Mouse (Mus musculus): Measurements from ENCODE around the gene Galnt13. TPM values are rescaled to one million over a fixed set of nuclear protein-coding genes. Genes with fewer than 3 reads are reported as not detected.

Gene Galnt13
- polyA plus RNA-seq, 1 experiment from 2014 or later, result not detected

DNA sequence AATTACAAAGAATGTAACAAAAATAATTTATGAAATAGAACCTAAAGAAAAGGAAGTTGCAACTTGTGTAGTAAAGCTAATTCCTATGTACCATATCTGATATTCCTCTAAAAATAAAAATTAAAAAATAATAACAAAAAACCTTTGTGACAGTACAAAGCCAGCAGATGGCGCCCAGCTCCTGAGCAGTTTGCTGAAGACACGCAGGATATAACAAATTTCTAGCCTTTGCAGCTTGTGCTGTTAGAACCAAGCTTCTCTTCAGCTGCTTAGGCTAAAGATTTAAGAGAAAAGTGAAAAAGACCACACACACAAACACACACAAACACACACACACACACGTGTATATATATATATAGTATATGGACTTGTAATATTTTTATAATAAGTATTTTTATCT lies 654.2 kb downstream of the Galnt13 start:
- no peak overlapping the region for H3K4me2 ChIP-seq (ENCODE audit: low read length)
- DNase-seq (ENCODE audit: low spot score) (peak; percentile 63), ATAC-seq (replicated peaks; ENCODE audit: low FRiP score, low read depth) (no peak)
- no peaks in the 10 kb centered on the region for H3K4me1 ChIP-seq (replicated peaks; ENCODE audit: insufficient read depth, low read length)
- no peaks in the 10 kb centered on the region for H3K9me3 ChIP-seq (replicated peaks; ENCODE audit: low read length)
- H3K4me3 ChIP-seq (replicated peaks; ENCODE audit: low read depth, low read length), result no peak overlapping the region
- WGBS, result 21% methylated on average over 3 of the region's 3 CpGs
- H3K36me3 ChIP-seq (ENCODE audit: insufficient read depth, low read length), result no peaks in the 10 kb centered on the region
- no peak overlapping the region for H3K27ac ChIP-seq
- TF ChIP-seq CTCF (IDR thresholded peaks at IDR 0.05; ENCODE audit: low read depth), result peak; percentile 66
- H3K27me3 ChIP-seq (ENCODE audit: insufficient read depth, low read length), result no peaks in the 10 kb centered on the region
- no peak overlapping the region for H3K9ac ChIP-seq (ENCODE audit: low read depth, low read length)

DNA sequence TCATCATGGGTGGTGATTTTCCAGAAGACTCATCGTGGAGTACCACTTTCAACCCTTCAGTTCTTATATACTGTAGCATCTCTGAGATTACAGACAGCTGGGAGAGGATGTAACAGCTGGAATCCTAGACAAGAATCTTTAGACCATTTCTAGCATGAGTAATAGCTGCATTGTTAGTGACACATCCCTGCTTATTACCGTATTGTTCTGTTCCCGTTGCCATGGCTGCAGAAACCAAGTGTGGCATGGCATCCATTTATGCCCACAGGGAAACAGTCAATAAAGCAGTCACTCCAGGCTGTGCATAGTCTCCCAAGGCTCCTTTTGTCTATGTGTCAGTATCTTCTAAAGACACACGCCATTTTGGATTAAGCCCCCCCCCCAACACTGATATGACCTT lies 655.4 kb downstream of the Galnt13 start:
- no peak for DNase-seq (ENCODE audit: low spot score)
- H3K4me1 ChIP-seq (replicated peaks; ENCODE audit: insufficient read depth, low read length), result no peaks in the 10 kb centered on the region
- H3K36me3 ChIP-seq (ENCODE audit: insufficient read depth, low read length), result no peaks in the 10 kb centered on the region
- TF ChIP-seq CTCF (IDR thresholded peaks at IDR 0.05; ENCODE audit: low read depth), result no peak
- no peak overlapping the region for H3K9ac ChIP-seq (ENCODE audit: low read depth, low read length)
- no peak overlapping the region for H3K4me2 ChIP-seq (ENCODE audit: low read length)
- WGBS, result 86% methylated on average over 4 of the region's 4 CpGs
- H3K27me3 ChIP-seq (ENCODE audit: insufficient read depth, low read length), result no peaks in the 10 kb centered on the region
- no peak overlapping the region for H3K4me3 ChIP-seq (replicated peaks; ENCODE audit: low read depth, low read length)
- H3K27ac ChIP-seq, result no peak overlapping the region
- no peak for ATAC-seq (replicated peaks; ENCODE audit: low FRiP score, low read depth)
- H3K9me3 ChIP-seq (replicated peaks; ENCODE audit: low read length), result no peaks in the 10 kb centered on the region

DNA sequence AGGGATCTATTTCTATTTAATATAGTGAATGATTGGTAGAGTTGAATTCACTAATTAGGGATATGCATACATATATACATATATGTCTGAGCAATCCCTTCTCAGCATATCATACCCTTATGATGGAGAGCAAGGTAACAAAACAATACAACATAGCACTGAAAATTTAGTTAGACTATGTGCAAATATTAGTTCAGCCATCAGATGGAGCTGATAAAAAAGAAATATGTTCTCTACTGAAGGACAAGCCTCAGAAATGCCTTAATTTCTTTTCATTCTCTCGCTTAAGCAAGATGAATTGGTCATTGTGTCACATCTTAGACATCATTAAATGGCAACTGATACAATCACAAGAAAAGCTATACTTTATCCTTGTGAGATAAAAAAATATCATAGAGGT lies 663.0 kb downstream of the Galnt13 start:
- Histone ChIP-seq H3K27me3 (ENCODE audit: insufficient read depth, low read length) (no peaks in the 10 kb centered on the region), H3K4me1 (replicated peaks; ENCODE audit: insufficient read depth, low read length) (no peaks in the 10 kb centered on the region), H3K4me3 (replicated peaks; ENCODE audit: low read depth, low read length) (no peak overlapping the region), H3K27ac (no peak overlapping the region), H3K9ac (ENCODE audit: low read depth, low read length) (no peak overlapping the region), H3K36me3 (ENCODE audit: insufficient read depth, low read length) (no peaks in the 10 kb centered on the region), H3K9me3 (replicated peaks; ENCODE audit: low read length) (no peaks in the 10 kb centered on the region), H3K4me2 (ENCODE audit: low read length) (no peak overlapping the region)
- no peak for ATAC-seq (replicated peaks; ENCODE audit: low FRiP score, low read depth)
- WGBS, result 63% methylated on average over 1 of the region's 1 CpGs
- DNase-seq (ENCODE audit: low spot score), result no peak
- TF ChIP-seq CTCF (IDR thresholded peaks at IDR 0.05; ENCODE audit: low read depth), result no peak

DNA sequence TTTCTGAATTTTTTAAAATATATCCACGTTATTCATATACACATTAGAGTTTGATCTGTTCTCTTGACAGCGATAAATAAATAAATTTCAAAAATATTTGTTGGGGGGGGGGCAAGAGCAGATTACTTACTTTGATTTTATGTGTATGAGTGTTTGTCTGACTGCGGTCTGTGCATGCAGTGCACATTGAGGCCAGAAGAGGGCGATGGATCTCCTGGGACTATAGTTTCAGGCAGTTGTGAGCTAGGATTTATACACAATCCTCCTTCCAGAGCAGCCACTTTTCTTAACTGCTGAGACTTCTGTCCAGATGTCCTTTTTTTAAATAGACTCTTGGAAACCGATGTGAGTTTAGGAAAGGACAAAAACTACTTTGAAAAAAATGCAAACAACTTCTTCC lies 665.2 kb downstream of the Galnt13 start:
- Histone ChIP-seq H3K27ac (no peak overlapping the region), H3K9ac (ENCODE audit: low read depth, low read length) (no peak overlapping the region), H3K4me3 (replicated peaks; ENCODE audit: low read depth, low read length) (no peak overlapping the region), H3K36me3 (ENCODE audit: insufficient read depth, low read length) (no peaks in the 10 kb centered on the region), H3K4me1 (replicated peaks; ENCODE audit: insufficient read depth, low read length) (no peaks in the 10 kb centered on the region), H3K9me3 (replicated peaks; ENCODE audit: low read length) (no peaks in the 10 kb centered on the region), H3K27me3 (ENCODE audit: insufficient read depth, low read length) (no peaks in the 10 kb centered on the region), H3K4me2 (ENCODE audit: low read length) (no peak overlapping the region)
- TF ChIP-seq CTCF (IDR thresholded peaks at IDR 0.05; ENCODE audit: low read depth), result peak; percentile 43; the same call in 1 of the 2 replicates
- DNase-seq (ENCODE audit: low spot score), result no peak
- no peak for ATAC-seq (replicated peaks; ENCODE audit: low FRiP score, low read depth)
- 66% methylated on average over 5 of the region's 5 CpGs for WGBS

DNA sequence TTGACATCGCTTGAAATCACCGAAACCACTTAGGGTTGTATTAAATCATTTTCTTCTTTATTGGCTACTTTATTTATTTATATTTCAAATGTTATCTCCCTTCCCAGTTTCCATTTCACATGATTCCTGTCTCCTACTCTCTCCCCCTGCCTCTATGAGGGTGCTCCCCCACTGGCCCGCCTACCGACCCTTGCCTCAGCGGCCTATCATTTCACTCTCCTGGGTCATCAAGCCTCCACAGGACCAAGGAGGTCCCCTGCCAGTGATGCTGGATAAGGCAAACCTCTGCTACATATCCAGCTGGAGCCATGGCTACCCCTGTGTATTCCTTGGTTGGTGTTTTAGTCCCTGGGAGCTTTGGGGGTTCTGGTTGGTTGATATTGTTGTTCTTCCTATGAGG lies 667.4 kb downstream of the Galnt13 start:
- WGBS, result 86% methylated on average over 5 of the region's 5 CpGs
- Histone ChIP-seq H3K36me3 (ENCODE audit: insufficient read depth, low read length) (no peaks in the 10 kb centered on the region), H3K27ac (no peak overlapping the region), H3K4me2 (ENCODE audit: low read length) (no peak overlapping the region), H3K9me3 (replicated peaks; ENCODE audit: low read length) (no peaks in the 10 kb centered on the region), H3K9ac (ENCODE audit: low read depth, low read length) (no peak overlapping the region), H3K4me1 (replicated peaks; ENCODE audit: insufficient read depth, low read length) (no peaks in the 10 kb centered on the region), H3K27me3 (ENCODE audit: insufficient read depth, low read length) (no peaks in the 10 kb centered on the region), H3K4me3 (replicated peaks; ENCODE audit: low read depth, low read length) (no peak overlapping the region)
- ATAC-seq (replicated peaks; ENCODE audit: low FRiP score, low read depth) (no peak; the same call in 1 of the 2 replicates), DNase-seq (ENCODE audit: low spot score) (no peak)
- TF ChIP-seq CTCF (IDR thresholded peaks at IDR 0.05; ENCODE audit: low read depth), result no peak

DNA sequence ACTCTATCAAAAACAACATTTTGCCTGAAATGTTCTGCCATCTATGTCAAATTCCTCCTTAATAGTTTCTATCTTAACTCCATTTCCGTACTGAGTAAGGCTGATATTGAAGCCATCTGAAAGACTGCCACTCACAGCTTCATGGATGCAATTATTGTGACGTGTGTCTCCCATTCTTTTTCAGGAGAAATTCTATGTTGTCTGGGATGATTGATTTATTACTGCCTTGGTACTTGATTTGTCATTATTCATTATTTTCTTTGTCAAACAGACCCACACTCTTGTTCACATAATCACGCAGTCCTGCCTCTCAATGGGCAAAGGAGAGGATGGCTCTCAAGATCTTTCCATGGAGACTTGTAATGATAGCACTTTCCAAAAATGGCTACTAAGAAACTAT lies 671.7 kb downstream of the Galnt13 start:
- H3K9ac ChIP-seq (ENCODE audit: low read depth, low read length), result no peak overlapping the region
- H3K27ac ChIP-seq, result no peak overlapping the region
- H3K36me3 ChIP-seq (ENCODE audit: insufficient read depth, low read length), result no peaks in the 10 kb centered on the region
- 81% methylated on average over 3 of the region's 3 CpGs for WGBS
- DNase-seq (ENCODE audit: low spot score) (no peak), ATAC-seq (replicated peaks; ENCODE audit: low FRiP score, low read depth) (no peak)
- no peak overlapping the region for H3K4me3 ChIP-seq (replicated peaks; ENCODE audit: low read depth, low read length)
- no peaks in the 10 kb centered on the region for H3K27me3 ChIP-seq (ENCODE audit: insufficient read depth, low read length)
- no peaks in the 10 kb centered on the region for H3K9me3 ChIP-seq (replicated peaks; ENCODE audit: low read length)
- TF ChIP-seq CTCF (IDR thresholded peaks at IDR 0.05; ENCODE audit: low read depth), result no peak
- no peaks in the 10 kb centered on the region for H3K4me1 ChIP-seq (replicated peaks; ENCODE audit: insufficient read depth, low read length)
- no peak overlapping the region for H3K4me2 ChIP-seq (ENCODE audit: low read length)

DNA sequence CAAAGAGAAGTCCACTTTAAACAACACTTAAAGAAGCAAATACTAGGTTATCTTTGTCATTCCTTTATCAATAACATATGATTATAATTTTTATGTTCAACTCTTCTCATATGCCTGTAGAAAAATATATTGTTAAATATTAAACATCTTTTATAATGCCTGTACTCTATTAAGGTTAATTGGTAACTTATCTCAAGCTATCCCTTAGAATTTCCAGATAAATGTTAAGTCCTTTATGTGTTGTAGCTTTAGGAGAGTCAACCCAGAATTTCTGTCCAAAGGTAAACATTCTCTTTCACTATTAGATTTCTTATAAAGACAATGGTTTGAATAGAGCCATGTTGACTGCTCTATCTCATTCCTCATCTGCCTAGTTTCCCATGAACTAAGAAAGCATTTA lies 717.0 kb downstream of the Galnt13 start:
- ATAC-seq (replicated peaks; ENCODE audit: low FRiP score, low read depth), result no peak
- H3K4me2 ChIP-seq (ENCODE audit: low read length), result no peak overlapping the region
- no peak for DNase-seq (ENCODE audit: low spot score)

More for the DNA sequence above, 717.0 kb downstream of the Galnt13 start:
- H3K4me3 ChIP-seq (replicated peaks; ENCODE audit: low read depth, low read length), result no peak overlapping the region
- no peak overlapping the region for H3K27ac ChIP-seq
- no peak overlapping the region for H3K9ac ChIP-seq (ENCODE audit: low read depth, low read length)
- no peaks in the 10 kb centered on the region for H3K4me1 ChIP-seq (replicated peaks; ENCODE audit: insufficient read depth, low read length)
- H3K27me3 ChIP-seq (ENCODE audit: insufficient read depth, low read length), result no peaks in the 10 kb centered on the region
- H3K36me3 ChIP-seq (ENCODE audit: insufficient read depth, low read length), result no peaks in the 10 kb centered on the region
- no peak for TF ChIP-seq CTCF (IDR thresholded peaks at IDR 0.05; ENCODE audit: low read depth)
- H3K9me3 ChIP-seq (replicated peaks; ENCODE audit: low read length), result no peaks in the 10 kb centered on the region

Measured in kidney, postnatal 0 days (tissue).